Mouse (Mus musculus) hindbrain, postnatal 0 days (tissue): ENCODE results near the gene Tcta. TPM values are rescaled to one million over a fixed set of nuclear protein-coding genes. Genes with fewer than 3 reads are reported as not detected.

Experiments
- ATAC-seq: fragments of 200-750 bp; cut with Nextera tagmentation; 2 replicates; pipeline ENCODE4 v1.8.0; 2017; ENCODE audit warnings: mild to moderate bottlenecking, moderate TSS enrichment, moderate library complexity
- DNase-seq: peaks from one replicate; pipeline ENCODE4 v3.0.0-alpha.2; 2015; ENCODE audit warnings: low spot score
- H3K27ac ChIP-seq: fragments of 300-500 bp; sonication (generic); 2 replicates; pipeline ENCODE4 v1.5.1; 2014; ENCODE audit warnings: mild to moderate bottlenecking
- H3K27me3 ChIP-seq: fragments of 300-500 bp; sonication (generic); 2 replicates; pipeline ENCODE4 v1.6.1; 2014; ENCODE audit warnings: low read length, mixed read lengths; ENCODE audit not compliant: insufficient read depth
- H3K36me3 ChIP-seq: fragments of 300-500 bp; sonication (generic); 2 replicates; pipeline ENCODE4 v1.6.1; 2014; ENCODE audit warnings: low read length, mixed read lengths; ENCODE audit not compliant: insufficient read depth
- H3K4me1 ChIP-seq: fragments of 300-500 bp; sonication (generic); 2 replicates; pipeline ENCODE4 v1.6.1; 2014; ENCODE audit warnings: antibody characterized with exemption, low read length, mixed read lengths; ENCODE audit not compliant: insufficient read depth
- H3K4me2 ChIP-seq: fragments of 300-500 bp; sonication (generic); 2 replicates; pipeline ENCODE4 v1.6.1; 2014; ENCODE audit warnings: low read depth, mild to moderate bottlenecking, low read length, moderate library complexity, mixed read lengths
- H3K4me3 ChIP-seq: fragments of 300-500 bp; sonication (generic); 2 replicates; pipeline ENCODE4 v1.5.1; 2014; ENCODE audit warnings: low read length
- H3K9ac ChIP-seq: fragments of 300-500 bp; sonication (generic); replicated peaks from 2 replicates; pipeline ENCODE4 v1.6.1; 2014; ENCODE audit warnings: mild to moderate bottlenecking, low read length, moderate library complexity, mixed read lengths
- H3K9me3 ChIP-seq: fragments of 300-500 bp; sonication (generic); 2 replicates; pipeline ENCODE4 v1.6.1; 2016; ENCODE audit warnings: low read length, mixed read lengths
- CTCF ChIP-seq: IDR thresholded peaks from 2 replicates; pipeline ENCODE4 v1.5.1; 2016; ENCODE audit warnings: antibody characterized with exemption, control low read depth, low read depth
- WGBS: fragments of 180-500 bp; shearing (Covaris S2); extraction: QIAGEN DNeasy Blood & Tissue Kit; methylation state at CpG from one replicate; pipeline ENCODE4 v1.1.7; 2014; 5-methylcytosine and 5-hydroxymethylcytosine counted together
- polyA plus RNA-seq: library from polyadenylated mRNA; unstranded; fragments of >200 nt; fragmentation: Nextera tagmentation; extraction: Ambion mirVana; gene quantifications from 2 replicates; pipeline ENCODE4 v1.2.1, GENCODE M21; 2015
- total RNA-seq: library from RNA; depleted of rRNA; stranded (reverse); fragments of >200 nt; gene quantifications from 2 replicates; pipeline ENCODE4 v1.2.3, GENCODE M21; 2014

The Tcta gene
- total and polyA plus RNA-seq, 2 experiments from 2014 or later, result 66.5 to 79.4 TPM

- WGBS, result 81% methylated on average over 2 of the region's 2 CpGs
- Histone ChIP-seq H3K4me2 (no peak overlapping the region), H3K4me3 (no peak overlapping the region), H3K27ac (no peak overlapping the region), H3K36me3 (no peaks in the 10 kb centered on the region), H3K4me1 (no peaks in the 10 kb centered on the region), H3K27me3 (no peaks in the 10 kb centered on the region), H3K9me3 (no peaks in the 10 kb centered on the region), H3K9ac (no peak overlapping the region)
- ATAC-seq (no peak), DNase-seq (no peak)
- TF ChIP-seq CTCF, result no peak
These were observed 12.5 kb upstream of the Tcta start for GRCm38 (mm10) chr9:108318462-108318861.

GRCm38 (mm10) chr9:108317572-108317971, 11.6 kb upstream of the Tcta start:
- 97% methylated on average over 3 of the region's 3 CpGs for WGBS
- Histone ChIP-seq H3K4me2 (no peak overlapping the region), H3K27me3 (no peaks in the 10 kb centered on the region), H3K9ac (no peak overlapping the region), H3K27ac (no peak overlapping the region), H3K9me3 (no peaks in the 10 kb centered on the region), H3K36me3 (no peaks in the 10 kb centered on the region), H3K4me1 (no peaks in the 10 kb centered on the region), H3K4me3 (no peak overlapping the region)
- peak; percentile 40 for TF ChIP-seq CTCF
- ATAC-seq (no peak), DNase-seq (no peak)

- no peak for TF ChIP-seq CTCF
- H3K9ac ChIP-seq, result 0 out of 2 replicates have a peak overlapping the region, but pooled peaks have one; percentile 17
- WGBS, result 47% methylated on average over 2 of the region's 2 CpGs
These were observed 2.2 kb upstream of the Tcta start for GRCm38 (mm10) chr9:108308141-108308540.

GRCm38 (mm10) chr9:108307021-108307807, 1.3 kb upstream of the Tcta start:
- ATAC-seq (no peak), DNase-seq (no peak)
- peak overlapping the region; percentile 97 for H3K9ac ChIP-seq
- WGBS, result 17% methylated on average over 12 of the region's 12 CpGs
- no peaks in the 10 kb centered on the region for H3K27me3 ChIP-seq
- peak overlapping the region; percentile 92 for H3K4me3 ChIP-seq
- peak overlapping the region; percentile 99 for H3K27ac ChIP-seq
- H3K9me3 ChIP-seq, result no peaks in the 10 kb centered on the region
- H3K4me2 ChIP-seq, result peak overlapping the region; percentile 63
- TF ChIP-seq CTCF, result no peak
- peaks cover 21% of the 10 kb centered on the region for H3K4me1 ChIP-seq
- 0 out of 2 replicates have a peak, but pooled peaks cover 5% of the 10 kb centered on the region for H3K36me3 ChIP-seq

More at GRCm38 (mm10) chr9:108308141-108308540, 2.2 kb upstream of the Tcta start:
- Histone ChIP-seq H3K27ac (no peak overlapping the region), H3K4me3 (peak overlapping the region; percentile 92), H3K4me1 (peaks cover 21% of the 10 kb centered on the region), H3K4me2 (peak overlapping the region; percentile 63), H3K36me3 (no peaks in the 10 kb centered on the region), H3K9me3 (no peaks in the 10 kb centered on the region), H3K27me3 (no peaks in the 10 kb centered on the region)
- ATAC-seq (no peak), DNase-seq (no peak)

GRCm38 (mm10) chr9:108306571-108306980, 616 bp upstream of the Tcta start:
- Histone ChIP-seq H3K36me3 (0 out of 2 replicates have a peak, but pooled peaks cover 5% of the 10 kb centered on the region), H3K4me3 (peak overlapping the region; percentile 92), H3K27ac (peak overlapping the region; percentile 99), H3K27me3 (no peaks in the 10 kb centered on the region), H3K9me3 (no peaks in the 10 kb centered on the region), H3K9ac (peak overlapping the region; percentile 97), H3K4me2 (peak overlapping the region; percentile 63), H3K4me1 (peaks cover 21% of the 10 kb centered on the region)
- peak; percentile 83 for DNase-seq
- ATAC-seq, result peak; percentile 64
- under 1% methylated on average over 49 of the region's 51 CpGs for WGBS
- TF ChIP-seq CTCF, result no peak

- no peak for ATAC-seq
- peak overlapping the region; percentile 86 for H3K9ac ChIP-seq
- TF ChIP-seq CTCF, result no peak
- peak overlapping the region; percentile 96 for H3K4me2 ChIP-seq
- no peak for DNase-seq
- H3K36me3 ChIP-seq, result 0 out of 2 replicates have a peak, but pooled peaks cover 5% of the 10 kb centered on the region
- peak overlapping the region; percentile 92 for H3K4me3 ChIP-seq
- WGBS, result 10% methylated on average over 1 of the region's 1 CpGs
- peaks cover 21% of the 10 kb centered on the region for H3K4me1 ChIP-seq
- no peaks in the 10 kb centered on the region for H3K27me3 ChIP-seq
- H3K27ac ChIP-seq, result peak overlapping the region; percentile 99
- H3K9me3 ChIP-seq, result no peaks in the 10 kb centered on the region
These were observed 790 bp downstream of the Tcta start for GRCm38 (mm10) chr9:108305170-108305569.

GRCm38 (mm10) chr9:108304716-108305115, 1.2 kb downstream of the Tcta start:
- peak overlapping the region; percentile 86 for H3K9ac ChIP-seq

More at GRCm38 (mm10) chr9:108304716-108305115, 1.2 kb downstream of the Tcta start:
- DNase-seq (no peak), ATAC-seq (no peak)
- Histone ChIP-seq H3K4me3 (no peak overlapping the region; the same call in 1 of the 2 replicates), H3K4me1 (peaks cover 21% of the 10 kb centered on the region), H3K9me3 (no peaks in the 10 kb centered on the region), H3K36me3 (peaks cover 6% of the 10 kb centered on the region; the same call in 1 of the 2 replicates), H3K27me3 (no peaks in the 10 kb centered on the region), H3K27ac (peak overlapping the region; percentile 99; the same call in 1 of the 2 replicates), H3K4me2 (peak overlapping the region; percentile 96)
- no peak for TF ChIP-seq CTCF
- 87% methylated on average over 4 of the region's 4 CpGs for WGBS
